Mouse (Mus musculus) lung, adult 2 months (tissue): Measurements from ENCODE around the gene Cdkal1. TPM values are rescaled to one million over a fixed set of nuclear protein-coding genes. Genes with fewer than 3 reads are reported as not detected.
A peak's percentile ranks its signal among the peaks of the same experiment; 100 is the strongest.

Experiments
- DNase-seq: peaks from one replicate; pipeline ENCODE4 v3.0.0; 2022
- H3K4me1 ChIP-seq: fragments of 200-500 bp; 2 replicates; pipeline ENCODE4 v1.6.1; 2011; ENCODE audit warnings: low read length; ENCODE audit not compliant: control insufficient read depth, insufficient read depth
- H3K4me3 ChIP-seq: fragments of 200-500 bp; replicated peaks from 2 replicates; pipeline ENCODE3; 2011; ENCODE audit warnings: low read depth, mild to moderate bottlenecking, control low read depth, low read length; ENCODE audit errors: extremely low read depth
- CTCF ChIP-seq: fragments of 200-500 bp; IDR thresholded peaks from 2 replicates; pipeline ENCODE4 v1.5.1; 2011; ENCODE audit warnings: mild to moderate bottlenecking, low read length, control low read depth; ENCODE audit not compliant: insufficient read depth
- POLR2A ChIP-seq: fragments of 200-500 bp; IDR thresholded peaks from 2 replicates; pipeline ENCODE4 v1.6.1; 2011; ENCODE audit warnings: low read depth, mild to moderate bottlenecking, control low read depth, low read length, borderline replicate concordance; ENCODE audit errors: extremely low read depth
- WGBS: fragments of 180-500 bp; shearing (Covaris S2); methylation state at CpG from one replicate; pipeline ENCODE4 v1.1.7; 2018; 5-methylcytosine and 5-hydroxymethylcytosine counted together
- polyA plus RNA-seq: library from polyadenylated mRNA; depleted of rRNA; stranded (reverse); fragments of >200 nt; gene quantifications from 2 replicates; pipeline ENCODE4 v1.2.3, GENCODE M21; 2012

Cdkal1 gene
- polyA plus RNA-seq, 1 experiment: 2.6 TPM

- WGBS: 92% methylated on average over 3 of the region's 3 CpGs
- TF ChIP-seq POLR2A (no peak), CTCF (no peak)
These were observed 102.2 kb downstream of the Cdkal1 start for GRCm38 (mm10) chr13:29753254-29753653.

GRCm38 (mm10) chr13:29752061-29752460 lies 103.4 kb downstream of the Cdkal1 start:
- no peak overlapping the region for H3K4me3 ChIP-seq
- WGBS: 92% methylated on average over 6 of the region's 6 CpGs
- H3K4me1 ChIP-seq: no peaks in the 10 kb centered on the region
- TF ChIP-seq POLR2A: no peak
- TF ChIP-seq CTCF: no peak
- DNase-seq: no peak

More at GRCm38 (mm10) chr13:29753254-29753653, 102.2 kb downstream of the Cdkal1 start:
- Histone ChIP-seq H3K4me1 (no peaks in the 10 kb centered on the region), H3K4me3 (no peak overlapping the region)
- DNase-seq: no peak

- no peak for TF ChIP-seq POLR2A
- no peak for DNase-seq
- no peak overlapping the region for H3K4me3 ChIP-seq
- H3K4me1 ChIP-seq: no peaks in the 10 kb centered on the region
- WGBS: over 99% methylated on average over 5 of the region's 5 CpGs
These were observed 104.3 kb downstream of the Cdkal1 start for GRCm38 (mm10) chr13:29751201-29751600.

- no peak for DNase-seq
- 86% methylated on average over 3 of the region's 3 CpGs for WGBS
- Histone ChIP-seq H3K4me3 (no peak overlapping the region), H3K4me1 (no peaks in the 10 kb centered on the region)
- TF ChIP-seq CTCF (no peak), POLR2A (no peak)
These were observed 108.2 kb downstream of the Cdkal1 start for GRCm38 (mm10) chr13:29747347-29747647.

DNA sequence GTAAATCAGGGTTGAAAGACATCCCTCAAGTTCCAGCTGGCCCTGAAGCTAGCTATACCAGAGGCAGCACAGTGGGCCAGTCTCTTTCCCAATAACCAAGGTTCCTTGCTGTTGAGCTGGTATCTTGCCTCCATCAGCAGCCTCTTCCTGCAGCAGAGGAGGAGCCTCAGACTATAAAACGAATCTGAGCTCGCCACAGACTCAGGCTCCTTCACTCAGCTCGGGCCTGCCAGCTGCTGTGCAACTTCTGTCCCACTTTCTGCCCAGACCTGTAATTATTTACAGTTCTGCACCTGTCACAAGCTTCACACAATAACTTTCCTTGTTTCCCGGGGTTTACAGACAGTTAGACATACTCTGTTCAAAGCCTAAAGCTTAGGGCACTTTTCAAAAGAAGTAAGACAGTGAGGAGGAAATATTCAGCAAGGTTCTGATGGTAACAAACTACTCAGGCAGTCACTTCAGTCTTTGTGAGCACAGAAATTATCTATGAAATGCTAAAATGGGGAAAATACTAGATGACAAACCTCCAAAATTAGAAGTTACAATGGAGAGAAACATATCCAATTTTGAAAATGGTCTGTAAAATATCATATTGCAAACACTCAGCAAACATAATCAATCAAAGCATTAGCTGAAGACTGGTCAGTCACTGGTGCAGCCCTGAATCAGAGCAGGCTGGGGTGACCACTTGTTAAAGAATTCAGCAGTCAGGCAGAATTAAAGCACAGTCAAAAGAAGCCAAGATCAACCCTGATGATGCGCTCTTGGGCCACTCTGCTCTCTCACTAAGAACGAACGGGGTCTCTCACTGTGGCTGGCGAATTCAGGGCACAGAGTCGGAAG lies 108.8 kb downstream of the Cdkal1 start:
- Histone ChIP-seq H3K4me3 (no peak overlapping the region), H3K4me1 (no peaks in the 10 kb centered on the region)
- no peak for DNase-seq
- no peak for TF ChIP-seq POLR2A
- TF ChIP-seq CTCF: no peak
- WGBS: 65% methylated on average over 9 of the region's 9 CpGs

GRCm38 (mm10) chr13:29745073-29745472 lies 110.4 kb downstream of the Cdkal1 start:
- DNase-seq: no peak
- no peak overlapping the region for H3K4me3 ChIP-seq
- WGBS: 69% methylated on average over 2 of the region's 2 CpGs
- TF ChIP-seq POLR2A (no peak), CTCF (no peak)
- H3K4me1 ChIP-seq: no peaks in the 10 kb centered on the region

DNA sequence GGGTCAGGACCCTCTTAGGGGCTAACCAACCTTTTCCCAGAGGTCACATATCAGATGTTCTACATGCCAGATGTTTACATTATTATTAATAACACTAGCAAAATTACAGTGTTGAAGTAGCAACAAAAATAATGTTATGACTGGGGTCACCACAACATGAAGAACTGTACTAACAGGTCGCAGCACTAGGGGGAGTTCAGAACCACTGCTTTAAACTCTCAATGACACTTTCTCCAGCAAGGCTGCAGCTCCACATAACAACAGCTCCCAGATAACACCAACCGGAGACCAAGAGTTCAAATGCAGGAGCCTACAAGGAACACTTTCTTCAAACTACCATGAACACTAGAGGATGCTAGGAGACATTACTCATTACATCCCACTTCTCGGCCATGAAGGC lies 111.3 kb downstream of the Cdkal1 start:
- TF ChIP-seq CTCF (0 out of 2 replicates have a peak, but pooled peaks have one; percentile 7), POLR2A (no peak)
- Histone ChIP-seq H3K4me1 (no peaks in the 10 kb centered on the region), H3K4me3 (no peak overlapping the region)
- no peak for DNase-seq
- 74% methylated on average over 3 of the region's 3 CpGs for WGBS

DNA sequence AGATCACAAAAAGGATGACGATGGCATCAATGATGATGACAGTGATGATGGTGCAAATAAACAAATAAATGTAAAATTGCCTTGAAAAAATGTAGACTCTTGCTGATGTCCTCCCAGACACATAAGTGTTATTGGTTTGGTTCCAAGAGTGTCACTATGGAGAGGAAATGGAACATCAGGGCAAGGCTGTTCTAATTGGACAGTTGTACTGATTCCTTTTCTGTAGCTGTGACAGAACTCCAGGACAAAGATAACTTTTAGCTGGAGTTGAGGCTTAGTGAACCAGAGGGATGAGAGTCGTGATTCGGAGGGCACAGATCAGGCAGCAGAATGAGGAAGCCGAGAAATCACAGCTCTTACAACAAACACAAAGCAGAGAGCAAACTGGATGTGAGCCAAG lies 111.7 kb downstream of the Cdkal1 start:
- TF ChIP-seq POLR2A: no peak
- no peak for TF ChIP-seq CTCF
- Histone ChIP-seq H3K4me1 (no peaks in the 10 kb centered on the region), H3K4me3 (no peak overlapping the region)
- no peak for DNase-seq
- WGBS: 42% methylated on average over 4 of the region's 4 CpGs

- 69% methylated on average over 5 of the region's 5 CpGs for WGBS
- DNase-seq: no peak
- Histone ChIP-seq H3K4me3 (no peak overlapping the region), H3K4me1 (no peaks in the 10 kb centered on the region)
- TF ChIP-seq POLR2A (no peak), CTCF (no peak)
These were observed 117.6 kb downstream of the Cdkal1 start for GRCm38 (mm10) chr13:29737675-29738461.

- H3K4me3 ChIP-seq: no peak overlapping the region
- DNase-seq: no peak
- TF ChIP-seq POLR2A (no peak), CTCF (no peak)
- no peaks in the 10 kb centered on the region for H3K4me1 ChIP-seq
These were observed 121.0 kb downstream of the Cdkal1 start for GRCm38 (mm10) chr13:29734496-29734895.
